In the genomic region with DNA sequence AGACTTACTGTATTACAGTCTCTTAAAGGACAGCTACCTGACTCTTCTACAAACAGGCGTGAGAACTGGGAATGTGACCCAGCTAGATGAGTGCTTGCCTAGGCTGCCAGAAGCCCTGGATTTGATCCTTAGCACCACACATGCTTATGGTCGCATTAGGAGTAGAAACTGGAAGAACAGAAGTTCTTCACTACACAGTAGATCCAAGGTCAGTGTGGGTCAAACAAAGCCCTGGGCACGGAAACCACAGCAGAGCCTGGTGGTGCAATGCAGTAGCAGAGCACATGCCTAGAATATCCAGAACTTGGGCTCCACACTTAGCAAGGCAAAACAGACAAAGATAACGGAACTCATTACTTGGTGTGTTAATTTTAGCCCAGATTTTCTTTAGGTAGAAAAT, we compare ENCODE assay signal across 13 mouse cellular contexts. TPM values are rescaled to one million over a fixed set of nuclear protein-coding genes. Genes with fewer than 3 reads are reported as not detected.
DNase-seq lines count a peak whose midpoint lies in the region; ATAC-seq and TF ChIP-seq lines count a peak whose summit lies in the region.
"Had no signal": no experiment of that assay in that cellular context is flagged by ENCODE, and none has a peak within 500 bp of the region (broad histone marks: within the 10 kb centered on the region; RNA-seq: fewer than 3 reads in every experiment).

No protein-coding gene starts in this region.

- 17% methylated on average over 4 of the region's 4 CpGs for WGBS in liver, adult 2 months
- 26% methylated on average over 4 of the region's 4 CpGs for WGBS in kidney, adult 2 months
- 17% methylated on average over 4 of the region's 4 CpGs for WGBS in macrophage (ENCODE audit: missing documents)

- peak; percentile 53 for DNase-seq in adrenal gland, adult 2 months
- no peak for DNase-seq in adrenal gland, adult 18-20 months (ENCODE audit: low spot score in 2 of 2)
- DNase-seq in liver, adult 2 months (ENCODE audit: extremely low read depth, low read depth, low spot score) = peak; percentile 72
- DNase-seq in liver = no peak
- peak; percentile 77 for DNase-seq in kidney, adult 2 months
- DNase-seq in spleen, postnatal 4 days (ENCODE audit: low spot score in 2 of 2) = no peak
- DNase-seq: cerebellum, postnatal 10 days; thymus, postnatal 36 days had no signal

- H3K27me3 ChIP-seq in liver, adult 2 months (ENCODE audit: control insufficient read depth, insufficient read depth, low read length) = no peaks in the 10 kb centered on the region
- H3K27me3 ChIP-seq in kidney, adult 2 months (replicated peaks; ENCODE audit: control insufficient read depth, insufficient read depth, low read length) = no peaks in the 10 kb centered on the region
- H3K27me3 ChIP-seq: embryonic facial prominence, embryonic 15.5 days; midbrain, embryonic 15.5 days had no signal

- 0 out of 2 replicates have a peak, but pooled peaks have one; percentile 18 for TF ChIP-seq CTCF in liver, adult 2 months (IDR thresholded peaks at IDR 0.05; ENCODE audit: low read depth, low read length)
- TF ChIP-seq CTCF in kidney, adult 2 months (conservative IDR thresholded peaks at IDR 0.05; ENCODE audit: insufficient read depth, insufficient read length, low read depth, low read length) = 0 out of 2 replicates have a peak, but pooled peaks have one; percentile 19

- no peak overlapping the region for H3K4me3 ChIP-seq in liver, adult 2 months (ENCODE audit: insufficient read depth, low read depth, low read length)
- H3K4me3 ChIP-seq in kidney, adult 2 months (ENCODE audit: insufficient read depth, low read depth, low read length) = no peak overlapping the region
- no peak overlapping the region for H3K4me3 ChIP-seq in macrophage (ENCODE audit: inconsistent target)
- H3K4me3 ChIP-seq: embryonic facial prominence, embryonic 15.5 days; heart, embryonic 10.5 days; midbrain, embryonic 15.5 days had no signal

- TF ChIP-seq POLR2A in liver, adult 2 months (IDR thresholded peaks at IDR 0.05; ENCODE audit: extremely low read depth, insufficient read depth, low read length) = no peak
- no peak for TF ChIP-seq POLR2A in kidney, adult 2 months (IDR thresholded peaks at IDR 0.05; ENCODE audit: low read depth, low read length)

- no peak for ATAC-seq in erythroblast, adult 5-6 weeks (replicated peaks; ENCODE audit: low FRiP score, poor library complexity, severe bottlenecking)
- ATAC-seq: midbrain, embryonic 15.5 days had no signal

- H3K79me2 ChIP-seq in liver, adult 2 months (ENCODE audit: control insufficient read depth, insufficient read depth, low read length) = peaks cover 62% of the 10 kb centered on the region
- peaks cover 100% of the 10 kb centered on the region for H3K79me2 ChIP-seq in macrophage (ENCODE audit: inconsistent target)

- peaks cover 53% of the 10 kb centered on the region for H3K4me1 ChIP-seq in liver, adult 2 months (ENCODE audit: control insufficient read depth, insufficient read depth, low read length)
- peaks cover 81% of the 10 kb centered on the region for H3K4me1 ChIP-seq in kidney, adult 2 months (ENCODE audit: control insufficient read depth, insufficient read depth, low read length)
- H3K4me1 ChIP-seq: midbrain, embryonic 15.5 days had no signal

- H3K36me3 ChIP-seq in liver, adult 2 months (ENCODE audit: control insufficient read depth, insufficient read depth, low read length) = no peaks in the 10 kb centered on the region
- H3K36me3 ChIP-seq in kidney, adult 2 months (ENCODE audit: control insufficient read depth, insufficient read depth, low read length) = no peaks in the 10 kb centered on the region
- H3K36me3 ChIP-seq in macrophage (ENCODE audit: inconsistent target) = no peaks in the 10 kb centered on the region
- H3K36me3 ChIP-seq: embryonic facial prominence, embryonic 15.5 days; heart, embryonic 10.5 days; midbrain, embryonic 15.5 days had no signal

- no peak overlapping the region for H3K9ac ChIP-seq in liver, adult 2 months (ENCODE audit: low read depth, low read length)
- H3K9ac ChIP-seq: embryonic facial prominence, embryonic 15.5 days; midbrain, embryonic 15.5 days had no signal

- H3K27ac ChIP-seq in liver, adult 2 months (replicated peaks; ENCODE audit: insufficient read depth, low read depth, low read length) = peak overlapping the region; percentile 78
- H3K27ac ChIP-seq in kidney, adult 2 months (ENCODE audit: insufficient read depth, low read depth, low read length) = peak overlapping the region; percentile 61
- H3K27ac ChIP-seq in macrophage = peak overlapping the region; percentile 87
- H3K27ac ChIP-seq: embryonic facial prominence, embryonic 15.5 days; heart, embryonic 10.5 days; midbrain, embryonic 15.5 days had no signal

RNA-seq across cellular contexts. Expression of gene B3gnt2, which starts 10.7 kb away (rescaled TPM):
- total RNA-seq in adrenal gland, adult 2 months (2021) = 10 to 100 TPM; 47.6 to 64.7 TPM
- 37.7 and 54.5 TPM in 2 replicates for polyA plus RNA-seq in adrenal gland, adult 2 months (2012; rRNA removed)
- 10 to 100 TPM; 34.6 to 60.6 TPM for total RNA-seq in adrenal gland, adult 18-20 months (2021)
- 8.1 and 8.5 TPM in 2 replicates for total RNA-seq in liver, adult 2 months (2014; rRNA removed)
- polyA plus RNA-seq in liver, adult 2 months (2012; rRNA removed) = 5.6 and 6.2 TPM in 2 replicates
- 19.5 and 21.0 TPM in 2 replicates for polyA plus RNA-seq in kidney, adult 2 months (2012; rRNA removed)
- total RNA-seq in macrophage (2018; cell fraction: chromatin; rRNA removed) = 100 to 1,000 TPM in 9 of 26 experiments, 10 to 100 TPM in 17; 43.8 to 185 (median 90.5) TPM
- 100 to 1,000 TPM in 22 of 26 experiments, 10 to 100 TPM in 4; 85.2 to 192 (median 117) TPM for total RNA-seq in macrophage (2018; cell fraction: cytosol; rRNA removed)
- total RNA-seq in macrophage (2018; cell fraction: nucleus; rRNA removed) = 100 to 1,000 TPM in 25 of 26 experiments, 10 to 100 TPM in 1; 81.7 to 283 (median 169) TPM
- polyA plus RNA-seq in macrophage (2018) = 41.8 to 69.9 TPM (median 65.2 TPM) in 3 replicates
- total RNA-seq in erythroblast, adult 5-6 weeks (2015; ENCODE audit: low replicate concordance) = 3.1 TPM in 1 of 2 replicates, not detected in the other
- total RNA-seq in erythroblast, adult 5-6 weeks (2017; ENCODE audit: low replicate concordance) = 0.09 and 3.9 TPM in 2 replicates

Comparison
In these comparisons a context has a peak if more than half of its experiments do, and no peak if none do; other contexts are left out.
1. DNase-seq: peak in adrenal gland, adult 2 months (single experiment), liver, adult 2 months (single experiment) and kidney, adult 2 months (single experiment); none in adrenal gland, adult 18-20 months (0 of 2), liver (single experiment) and spleen, postnatal 4 days (0 of 2).
2. Peak in every context shown above with its lines, with median percentiles within 50 percentile points of each other: H3K27ac ChIP-seq.